Mouse (Mus musculus): Measurements from ENCODE around the gene Inpp4b.

The Inpp4b gene

DNA sequence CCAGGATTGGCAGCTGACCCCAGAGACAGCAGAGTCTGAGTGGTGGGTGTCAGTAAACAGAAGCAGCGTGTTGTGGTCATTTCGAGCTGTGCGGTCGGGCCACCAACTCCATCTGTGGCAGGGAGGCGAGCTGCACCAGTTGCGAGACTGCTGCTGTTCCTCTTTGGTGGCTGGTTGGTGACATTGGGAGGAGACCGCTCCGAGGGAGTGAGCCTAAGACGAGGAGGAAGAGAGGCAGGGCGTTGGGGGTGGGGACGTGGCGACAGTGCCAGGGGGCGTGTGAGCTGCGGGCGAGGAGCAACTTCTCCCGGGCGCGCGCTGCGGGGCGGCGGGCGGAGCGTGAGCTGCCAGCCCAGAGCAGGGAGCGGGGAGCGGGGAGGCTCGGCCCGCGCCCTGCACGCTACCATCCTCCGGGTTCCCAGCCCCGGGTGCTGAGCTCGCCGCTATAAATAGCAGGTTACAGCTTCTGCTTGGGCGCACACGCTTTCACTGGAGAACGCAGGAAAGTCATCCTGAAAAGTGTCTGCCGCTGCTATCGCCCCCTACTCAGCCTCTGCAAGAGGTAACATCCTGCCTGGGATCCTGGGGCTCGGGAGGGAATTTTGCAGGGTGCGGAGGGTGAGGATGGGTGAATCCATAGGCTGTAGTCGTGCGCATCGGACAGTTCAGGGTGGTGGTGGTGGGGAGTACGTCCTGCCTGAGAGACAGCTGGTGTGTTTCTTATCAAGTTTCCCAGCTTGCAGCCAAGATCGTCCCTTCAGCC, at the start of gene Inpp4b:
TSS of gene Inpp4b (plus strand) at position 321 of the 763 bp plus-strand sequence.
- in situ Hi-C loops (cut with MboI, MseI) = loop anchor here (25.0 kb wide), 1 partner anchor 470 kb away; no protein-coding TSS in a partner anchor

GRCm38 (mm10) chr8:81335250-81335649, 7.1 kb upstream of the Inpp4b start:
- in situ Hi-C loops (cut with MboI, MseI) = loop anchor here (25.0 kb wide), 1 partner anchor 477 kb away; no protein-coding TSS in a partner anchor

- in situ Hi-C loops (cut with MboI, MseI) = loop anchor here (25.0 kb wide), 1 partner anchor 471 kb away; no protein-coding TSS in a partner anchor
Observed at GRCm38 (mm10) chr8:81341191-81341590, 1.2 kb upstream of the Inpp4b start.

DNA sequence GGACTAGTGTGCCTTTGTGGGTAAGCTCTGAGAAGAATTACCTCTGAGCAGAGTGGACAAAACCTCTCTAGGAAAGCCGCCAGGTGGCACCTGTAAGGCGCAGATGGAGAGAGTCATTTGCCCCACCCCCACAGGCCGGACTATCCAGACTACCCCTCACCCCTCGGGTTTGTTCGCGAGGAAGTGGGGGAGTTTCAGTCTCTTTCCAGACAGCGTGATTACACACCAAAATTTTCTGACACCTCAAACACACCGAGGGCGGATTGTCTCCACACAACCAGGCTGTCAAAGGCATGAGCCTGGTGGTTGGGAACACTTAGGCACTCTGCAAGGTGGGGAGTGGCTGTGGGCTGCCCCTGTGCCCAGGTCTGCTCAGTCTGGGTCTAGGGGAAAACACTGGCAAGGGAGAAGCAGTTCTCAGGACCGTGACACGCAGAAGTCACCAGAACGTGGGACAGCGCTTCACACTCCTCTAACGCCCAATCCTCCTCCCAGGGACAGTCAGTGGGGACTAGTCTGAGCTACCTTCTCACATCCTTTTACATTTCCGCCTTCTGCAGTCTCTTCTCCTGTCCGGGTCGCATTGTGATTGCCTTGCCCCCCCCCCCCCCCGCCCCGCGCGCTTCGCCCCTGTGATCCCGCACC, 643 bp upstream of the Inpp4b start:
- in situ Hi-C loops (cut with MboI, MseI) = loop anchor here (25.0 kb wide), 1 partner anchor 471 kb away; no protein-coding TSS in a partner anchor

DNA sequence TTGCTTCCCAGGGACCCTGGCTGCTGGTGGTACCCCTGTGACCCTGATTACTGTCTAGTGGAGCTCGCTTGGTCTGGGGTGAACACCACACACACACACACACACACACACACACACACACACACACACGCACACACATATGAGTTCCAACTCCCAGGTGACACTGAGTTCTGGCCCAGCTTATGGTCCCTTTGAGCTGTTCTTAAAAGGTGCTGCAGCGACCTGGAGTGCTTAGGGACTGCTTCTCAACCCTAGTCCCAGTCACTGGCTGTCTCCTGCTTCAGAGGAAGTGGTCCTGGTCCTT, 595 bp downstream of the Inpp4b start:
- in situ Hi-C loops (cut with MboI, MseI) = loop anchor here (25.0 kb wide), 1 partner anchor 469 kb away; no protein-coding TSS in a partner anchor

- in situ Hi-C loops (cut with MboI, MseI) = loop anchor here (25.0 kb wide), 1 partner anchor 467 kb away; no protein-coding TSS in a partner anchor
Observed at GRCm38 (mm10) chr8:81345170-81345697, 2.9 kb downstream of the Inpp4b start.

- in situ Hi-C loops (cut with MboI, MseI) = loop anchor here (25.0 kb wide), 1 partner anchor 463 kb away; no protein-coding TSS in a partner anchor
Observed at GRCm38 (mm10) chr8:81349452-81349851, 7.1 kb downstream of the Inpp4b start.

- in situ Hi-C loops (cut with MboI, MseI) = loop anchor here (5.0 kb wide), 1 partner anchor 114 kb away; no protein-coding TSS in a partner anchor
Observed at GRCm38 (mm10) chr8:81353460-81353859, 11.1 kb downstream of the Inpp4b start.

DNA sequence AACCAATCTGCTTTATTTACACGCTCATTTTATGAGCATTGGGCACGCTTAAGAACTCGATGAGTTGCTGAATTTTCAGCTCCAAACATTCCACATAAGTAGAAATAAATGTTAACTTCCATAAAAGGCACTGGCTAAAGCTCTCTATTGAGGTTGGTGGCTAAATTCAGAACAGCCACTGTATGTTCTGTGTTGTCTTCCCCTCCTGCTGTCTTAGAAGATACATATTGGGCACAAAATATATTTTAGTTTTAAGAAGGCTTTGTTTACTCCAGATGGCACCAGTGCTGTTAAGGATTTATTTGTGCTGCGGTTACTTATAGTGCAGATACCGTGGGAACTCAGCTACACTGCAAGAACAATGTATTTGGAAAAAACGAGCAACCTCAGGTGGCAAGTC, 15.8 kb downstream of the Inpp4b start:
- in situ Hi-C loops (cut with MboI, MseI) = no loop called here

DNA sequence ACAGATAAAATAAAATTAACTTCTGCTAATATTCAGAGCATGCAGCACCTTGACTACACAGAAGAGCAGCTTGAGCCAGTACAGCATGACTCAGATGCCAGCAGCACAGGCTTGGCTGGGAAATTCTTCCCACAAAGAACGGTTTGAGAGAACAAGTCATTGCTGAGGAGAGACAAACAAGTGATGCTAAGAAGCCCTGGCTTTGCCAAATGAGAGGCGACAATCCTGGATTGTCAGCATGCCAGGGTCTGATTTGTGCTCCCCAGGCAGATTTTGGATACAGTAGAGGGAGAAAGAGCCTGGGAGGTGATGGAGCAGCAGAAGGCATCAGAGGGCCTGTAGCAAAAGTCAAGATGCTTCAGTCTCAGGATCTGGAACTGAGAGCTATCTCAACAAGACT, 18.2 kb downstream of the Inpp4b start:
- in situ Hi-C loops (cut with MboI, MseI) = no loop called here

- in situ Hi-C loops (cut with MboI, MseI) = no loop called here
Observed at GRCm38 (mm10) chr8:81361162-81361561, 18.8 kb downstream of the Inpp4b start.

- in situ Hi-C loops (cut with MboI, MseI) = no loop called here
Observed at GRCm38 (mm10) chr8:81370607-81371006, 28.3 kb downstream of the Inpp4b start.

DNA sequence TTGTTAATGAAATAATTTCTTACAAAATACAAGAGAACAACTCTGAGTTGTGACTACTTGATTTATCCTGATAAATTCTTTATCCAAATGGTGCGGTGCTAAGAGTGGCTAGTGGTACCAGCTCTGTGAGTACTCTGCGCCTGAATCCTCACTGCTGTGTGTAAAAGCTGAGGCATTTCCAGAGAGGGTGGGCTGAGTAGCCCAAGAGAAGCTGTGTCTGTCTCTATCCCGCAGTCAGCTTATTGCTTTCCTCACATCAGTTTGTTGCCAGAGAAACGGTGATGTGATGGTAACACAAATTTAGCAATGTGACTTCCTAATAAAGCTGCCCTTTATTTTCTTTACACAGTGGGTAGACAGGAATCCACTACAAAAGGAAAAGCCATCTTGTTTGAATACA, 29.5 kb downstream of the Inpp4b start:
- in situ Hi-C loops (cut with MboI, MseI) = no loop called here

- in situ Hi-C loops (cut with MboI, MseI) = no loop called here
Observed at GRCm38 (mm10) chr8:81374877-81375475, 32.6 kb downstream of the Inpp4b start.

GRCm38 (mm10) chr8:81388953-81389352, 46.6 kb downstream of the Inpp4b start:
- in situ Hi-C loops (cut with MboI, MseI) = no loop called here

- in situ Hi-C loops (cut with MboI, MseI) = no loop called here
Observed at GRCm38 (mm10) chr8:81399071-81399470, 56.7 kb downstream of the Inpp4b start.

DNA sequence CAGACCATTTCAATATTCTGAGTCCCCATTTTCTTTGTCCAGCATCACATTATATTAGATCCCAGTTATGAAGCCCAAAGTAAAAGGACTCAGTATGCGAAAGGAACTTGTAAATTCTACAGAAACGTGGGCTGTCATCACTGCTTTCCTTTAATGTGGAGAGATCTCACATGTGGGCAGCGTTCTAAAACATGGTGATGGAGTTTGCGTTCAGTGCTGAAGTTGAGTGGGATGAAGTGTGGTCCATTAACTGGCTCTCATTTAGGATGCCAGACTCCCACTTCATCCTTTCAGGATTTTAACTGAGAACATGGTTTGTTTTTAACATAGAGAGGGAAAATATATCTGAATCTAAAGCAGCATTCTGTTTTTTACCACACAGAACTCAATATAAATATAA, 57.1 kb downstream of the Inpp4b start:
- in situ Hi-C loops (cut with MboI, MseI) = no loop called here

- in situ Hi-C loops (cut with MboI, MseI) = loop anchor here (5.0 kb wide), 1 partner anchor 55 kb away; no protein-coding TSS in a partner anchor
Observed at GRCm38 (mm10) chr8:81412707-81413106, 70.4 kb downstream of the Inpp4b start.

DNA sequence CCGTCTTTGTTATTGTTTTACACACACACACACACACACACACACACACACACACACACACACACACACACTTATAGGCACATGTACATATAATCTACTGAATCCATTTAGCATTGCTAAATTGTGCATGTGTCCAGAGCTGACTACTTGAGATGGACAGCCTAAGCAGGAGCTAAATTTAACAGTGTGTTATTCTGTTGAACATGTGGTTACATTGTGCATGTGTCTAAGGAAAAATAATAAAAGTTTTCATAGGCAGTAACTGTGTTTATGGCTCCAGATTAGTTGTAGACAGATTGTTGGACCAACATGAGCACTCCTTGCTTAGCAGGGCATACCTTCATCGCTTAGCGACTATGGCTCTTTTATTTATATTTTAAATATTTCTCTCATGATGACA, 101.6 kb downstream of the Inpp4b start:
- in situ Hi-C loops (cut with MboI, MseI) = no loop called here

GRCm38 (mm10) chr8:81449798-81450197, 107.4 kb downstream of the Inpp4b start:
- in situ Hi-C loops (cut with MboI, MseI) = no loop called here

- in situ Hi-C loops (cut with MboI, MseI) = no loop called here
Observed at GRCm38 (mm10) chr8:81452082-81452481, 109.7 kb downstream of the Inpp4b start.

- in situ Hi-C loops (cut with MboI, MseI) = no loop called here
Observed at GRCm38 (mm10) chr8:81454830-81455229, 112.5 kb downstream of the Inpp4b start.

All from regulatory T cell (primary cell).